Mouse (Mus musculus) urinary bladder, postnatal 25 days (tissue): ENCODE data around the gene Cd200r4.

Source experiments
- DNase-seq: peaks from one replicate; pipeline ENCODE4 v3.0.0; 2022; ENCODE audit warnings: low spot score

Gene Cd200r4

DNA sequence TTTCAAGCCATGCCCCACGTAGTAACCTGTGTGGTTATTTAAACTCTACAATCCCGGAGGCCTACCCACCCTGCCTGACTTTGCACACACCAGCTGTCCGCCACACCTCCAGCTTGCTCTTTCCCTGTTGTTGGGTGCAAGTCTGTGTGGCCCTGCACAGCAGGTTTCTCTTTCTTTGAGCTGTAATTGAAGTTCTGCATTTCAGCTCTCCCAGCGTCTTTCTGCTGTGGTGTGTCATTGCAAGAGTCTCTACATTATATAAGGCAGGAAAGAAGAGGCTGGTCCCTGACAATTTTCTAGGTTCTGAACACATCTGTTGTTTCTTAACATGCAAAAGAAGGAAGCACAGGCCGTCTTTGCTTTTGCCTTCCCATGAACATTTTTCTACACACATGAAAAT is 65.1 kb downstream of the Cd200r4 start:
- DNase-seq, result no peak

GRCm38 (mm10) chr16:44877595-44877994 is 66.1 kb downstream of the Cd200r4 start:
- DNase-seq, result no peak
